Mouse (Mus musculus) hindbrain, postnatal 0 days (tissue): Measurements from ENCODE around the gene E030030I06Rik. TPM values are rescaled to one million over a fixed set of nuclear protein-coding genes. Genes with fewer than 3 reads are reported as not detected.
A peak's percentile ranks its signal among the peaks of the same experiment; 100 is the strongest.
"Not testable (repeated sequence)": the region's sequence is repeated elsewhere in the genome, so short reads cannot be mapped to it uniquely, and the experiment has no call there.

Experiments
- ATAC-seq: fragments of 200-750 bp; cut with Nextera tagmentation; 2 replicates; pipeline ENCODE4 v1.8.0; 2017; ENCODE audit warnings: mild to moderate bottlenecking, moderate TSS enrichment, moderate library complexity
- DNase-seq: peaks from one replicate; pipeline ENCODE4 v3.0.0-alpha.2; 2015; ENCODE audit warnings: low spot score
- H3K27ac ChIP-seq: fragments of 300-500 bp; sonication (generic); 2 replicates; pipeline ENCODE4 v1.5.1; 2014; ENCODE audit warnings: mild to moderate bottlenecking
- H3K27me3 ChIP-seq: fragments of 300-500 bp; sonication (generic); 2 replicates; pipeline ENCODE4 v1.6.1; 2014; ENCODE audit warnings: low read length, mixed read lengths; ENCODE audit not compliant: insufficient read depth
- H3K36me3 ChIP-seq: fragments of 300-500 bp; sonication (generic); 2 replicates; pipeline ENCODE4 v1.6.1; 2014; ENCODE audit warnings: low read length, mixed read lengths; ENCODE audit not compliant: insufficient read depth
- H3K4me1 ChIP-seq: fragments of 300-500 bp; sonication (generic); 2 replicates; pipeline ENCODE4 v1.6.1; 2014; ENCODE audit warnings: antibody characterized with exemption, low read length, mixed read lengths; ENCODE audit not compliant: insufficient read depth
- H3K4me2 ChIP-seq: fragments of 300-500 bp; sonication (generic); 2 replicates; pipeline ENCODE4 v1.6.1; 2014; ENCODE audit warnings: low read depth, mild to moderate bottlenecking, low read length, moderate library complexity, mixed read lengths
- H3K4me3 ChIP-seq: fragments of 300-500 bp; sonication (generic); 2 replicates; pipeline ENCODE4 v1.5.1; 2014; ENCODE audit warnings: low read length
- H3K9ac ChIP-seq: fragments of 300-500 bp; sonication (generic); replicated peaks from 2 replicates; pipeline ENCODE4 v1.6.1; 2014; ENCODE audit warnings: mild to moderate bottlenecking, low read length, moderate library complexity, mixed read lengths
- H3K9me3 ChIP-seq: fragments of 300-500 bp; sonication (generic); 2 replicates; pipeline ENCODE4 v1.6.1; 2016; ENCODE audit warnings: low read length, mixed read lengths
- CTCF ChIP-seq: IDR thresholded peaks from 2 replicates; pipeline ENCODE4 v1.5.1; 2016; ENCODE audit warnings: antibody characterized with exemption, control low read depth, low read depth
- WGBS: fragments of 180-500 bp; shearing (Covaris S2); extraction: QIAGEN DNeasy Blood & Tissue Kit; methylation state at CpG from one replicate; pipeline ENCODE4 v1.1.7; 2014; 5-methylcytosine and 5-hydroxymethylcytosine counted together
- polyA plus RNA-seq: library from polyadenylated mRNA; unstranded; fragments of >200 nt; fragmentation: Nextera tagmentation; extraction: Ambion mirVana; gene quantifications from 2 replicates; pipeline ENCODE4 v1.2.1, GENCODE M21; 2015
- total RNA-seq: library from RNA; depleted of rRNA; stranded (reverse); fragments of >200 nt; gene quantifications from 2 replicates; pipeline ENCODE4 v1.2.3, GENCODE M21; 2014; rRNA removed

Gene E030030I06Rik
- total RNA-seq (5.5 TPM in 1 of 2 replicates, not detected in the other), polyA plus RNA-seq (2.4 and 4.2 TPM in 2 replicates)

DNA sequence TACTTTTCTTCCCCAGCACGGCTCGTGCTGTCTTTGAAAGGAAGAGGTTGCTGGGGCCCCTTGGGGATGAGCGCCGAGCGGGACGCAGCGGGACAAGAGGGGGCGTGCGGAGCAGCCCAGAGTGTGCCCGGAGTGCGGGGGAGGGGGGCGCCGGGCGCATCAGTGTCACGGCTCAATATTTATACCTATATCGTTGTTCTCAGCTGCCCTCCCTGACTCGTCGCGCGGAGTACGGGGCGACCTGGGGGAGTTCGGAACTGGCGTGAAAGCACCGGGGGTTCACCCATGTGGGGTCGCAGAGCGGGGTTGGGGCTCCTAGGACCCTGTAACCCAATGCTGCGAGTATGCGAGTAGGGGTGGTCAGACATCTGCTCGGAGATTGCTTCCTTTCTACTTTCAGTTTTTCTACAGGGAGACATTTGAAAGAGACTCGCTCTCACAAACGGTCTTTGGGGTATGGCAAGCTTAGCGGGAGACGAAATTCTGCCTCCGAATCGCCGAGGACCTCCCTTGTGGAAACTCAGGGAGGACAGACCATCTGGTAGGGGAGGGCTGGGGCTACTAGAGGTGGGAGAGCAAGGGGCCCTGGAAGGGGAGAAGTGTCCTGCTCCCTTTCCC lies at the start of gene E030030I06Rik:
Gene E030030I06Rik, minus strand, starts transcription at position 198 of the 618 bp plus-strand sequence.
- H3K4me3 ChIP-seq, result peak within 1 kb of the TSS; percentile 52
- WGBS, result under 1% methylated on average over 36 of the region's 37 CpGs
- no peaks in the 10 kb centered on the region for H3K4me1 ChIP-seq
- TF ChIP-seq CTCF, result no peak
- peaks cover 15% of the 10 kb centered on the region for H3K27me3 ChIP-seq
- no peaks in the 10 kb centered on the region for H3K36me3 ChIP-seq
- peak within 1 kb of the TSS; percentile 85 for H3K4me2 ChIP-seq
- H3K27ac ChIP-seq, result no peak within 1 kb of the TSS
- ATAC-seq (0 out of 2 replicates have a peak, but pooled peaks have one; percentile 27), DNase-seq (no peak)
- no peaks in the 10 kb centered on the region for H3K9me3 ChIP-seq
- peak within 1 kb of the TSS; percentile 44; the same call in 1 of the 2 replicates for H3K9ac ChIP-seq

- H3K27me3 ChIP-seq, H3K36me3 ChIP-seq, H3K4me3 ChIP-seq, H3K27ac ChIP-seq, DNase-seq, H3K4me1 ChIP-seq, H3K9ac ChIP-seq, H3K9me3 ChIP-seq, H3K4me2 ChIP-seq: not testable (repeated sequence)
- 4% methylated on average over 6 of the region's 10 CpGs for WGBS
- peak; percentile 73 for ATAC-seq
Observed at GRCm38 (mm10) chr10:22191035-22191434, 42.0 kb upstream of the E030030I06Rik start.

GRCm38 (mm10) chr10:22176515-22176914 lies 27.4 kb upstream of the E030030I06Rik start:
- H3K27ac ChIP-seq, H3K4me2 ChIP-seq, H3K4me3 ChIP-seq, DNase-seq, H3K27me3 ChIP-seq, H3K9ac ChIP-seq, H3K36me3 ChIP-seq, H3K4me1 ChIP-seq, H3K9me3 ChIP-seq, ATAC-seq: not testable (repeated sequence)
- 92% methylated on average over 2 of the region's 2 CpGs for WGBS

DNA sequence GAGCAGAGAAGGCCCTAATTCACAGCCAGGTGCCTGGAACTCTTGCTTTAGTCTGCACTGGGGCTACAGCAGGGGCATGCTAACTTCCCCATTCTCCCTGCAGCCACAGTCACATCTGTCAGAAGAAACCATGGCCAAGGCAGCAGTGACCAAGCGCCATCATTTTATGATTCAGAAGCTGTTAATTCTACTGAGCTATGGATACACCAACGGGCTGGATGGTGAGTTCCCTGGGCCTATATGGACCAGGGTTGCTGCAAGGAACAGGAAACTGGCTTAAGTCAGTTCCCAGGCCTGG lies 25.1 kb upstream of the E030030I06Rik start:
- H3K9ac ChIP-seq, ATAC-seq, H3K4me2 ChIP-seq, H3K27ac ChIP-seq, DNase-seq, H3K9me3 ChIP-seq, H3K4me3 ChIP-seq, H3K27me3 ChIP-seq, H3K4me1 ChIP-seq, H3K36me3 ChIP-seq: not testable (repeated sequence)
- WGBS, result 90% methylated on average over 2 of the region's 2 CpGs

DNA sequence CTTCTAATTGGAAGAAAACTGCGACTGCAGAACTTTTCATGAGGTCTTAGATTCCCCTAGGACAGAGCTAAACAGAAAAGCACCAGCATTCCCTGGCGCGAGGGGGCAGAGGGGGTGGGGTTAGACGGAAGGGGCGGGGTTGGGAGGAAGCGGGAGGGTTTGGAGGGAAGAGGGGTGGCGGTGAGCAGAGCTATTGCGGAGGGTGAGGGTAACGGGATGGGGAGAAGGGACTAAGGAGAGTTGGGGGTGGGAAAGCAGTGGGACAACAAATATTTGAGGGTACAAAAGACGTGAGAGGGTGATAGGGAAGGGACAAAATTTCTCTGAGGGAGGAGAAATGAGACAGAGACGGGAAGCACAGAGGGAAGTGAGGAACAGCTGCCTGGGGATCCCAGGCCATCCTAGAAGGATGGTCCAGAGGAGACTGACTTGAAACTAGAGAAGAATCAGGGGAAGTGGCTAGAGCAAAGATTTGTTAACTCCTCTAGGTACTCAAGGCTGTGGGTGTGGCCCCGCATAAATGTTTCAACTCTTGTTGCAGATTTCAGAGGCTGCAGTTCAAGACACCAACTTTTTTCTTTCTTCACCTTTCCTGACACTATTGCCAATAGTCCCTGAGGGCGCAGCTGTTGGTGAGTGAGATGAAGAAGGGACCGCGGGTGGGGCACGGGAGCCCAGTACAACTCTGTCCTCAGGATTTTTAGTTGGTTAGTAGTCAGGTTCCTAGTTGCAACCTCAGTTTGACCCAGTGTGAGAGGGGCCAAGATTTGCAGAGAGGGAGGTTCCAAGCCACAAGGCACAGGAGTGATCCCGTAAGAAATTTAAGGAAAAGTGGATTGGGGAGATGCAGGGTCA lies 24.5 kb upstream of the E030030I06Rik start:
- H3K36me3 ChIP-seq, H3K4me1 ChIP-seq, H3K4me2 ChIP-seq, H3K9ac ChIP-seq, H3K27me3 ChIP-seq, DNase-seq, H3K9me3 ChIP-seq, H3K4me3 ChIP-seq, H3K27ac ChIP-seq, ATAC-seq: not testable (repeated sequence)
- WGBS, result 15% methylated on average over 12 of the region's 17 CpGs

DNA sequence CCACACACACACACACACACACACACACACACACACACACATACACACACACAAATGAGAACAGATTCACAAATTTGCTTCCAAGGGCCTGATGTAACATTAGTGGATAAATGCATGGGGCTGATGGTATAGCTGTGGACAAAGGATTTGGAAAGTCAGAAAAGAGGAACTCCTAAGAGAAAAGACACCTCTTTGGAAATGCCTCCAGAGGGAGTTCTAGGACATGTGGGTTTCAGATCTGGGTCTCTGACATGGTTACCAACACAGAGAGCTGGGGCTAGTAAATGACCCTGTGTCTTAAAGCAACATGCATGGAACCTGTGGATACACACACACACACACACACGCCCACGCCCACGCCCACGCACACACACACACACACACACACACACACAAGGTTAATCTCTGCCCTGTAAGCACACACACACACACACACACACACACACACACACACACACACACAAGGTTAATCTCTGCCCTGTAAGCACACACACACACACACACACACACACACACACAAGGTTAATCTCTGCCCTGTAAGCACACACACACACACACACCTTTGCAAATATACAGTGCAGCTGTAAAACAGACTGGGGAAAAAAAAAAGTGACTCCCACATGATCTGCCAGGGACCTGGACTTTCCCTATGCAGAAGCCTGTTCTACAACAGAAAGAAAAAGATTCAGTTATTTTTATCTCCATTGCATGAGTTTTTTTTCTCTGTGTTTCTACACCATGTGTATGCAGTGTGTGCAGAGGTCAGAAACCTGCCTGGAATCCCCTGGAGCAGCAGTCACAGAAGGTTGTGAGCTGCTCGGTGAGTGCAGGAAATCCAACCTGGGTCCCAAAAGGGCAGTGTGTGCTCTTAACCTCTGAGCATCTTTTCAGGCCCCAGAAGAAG lies 23.6 kb upstream of the E030030I06Rik start:
- 70% methylated on average over 4 of the region's 5 CpGs for WGBS

GRCm38 (mm10) chr10:22169116-22169515 lies 20.0 kb upstream of the E030030I06Rik start:
- ATAC-seq, H3K9ac ChIP-seq: not testable (repeated sequence)

More for the DNA sequence above, 23.6 kb upstream of the E030030I06Rik start:
- ATAC-seq, H3K27ac ChIP-seq, H3K4me3 ChIP-seq, H3K4me2 ChIP-seq, DNase-seq, H3K27me3 ChIP-seq, H3K9me3 ChIP-seq, H3K36me3 ChIP-seq, H3K9ac ChIP-seq, H3K4me1 ChIP-seq: not testable (repeated sequence)

DNA sequence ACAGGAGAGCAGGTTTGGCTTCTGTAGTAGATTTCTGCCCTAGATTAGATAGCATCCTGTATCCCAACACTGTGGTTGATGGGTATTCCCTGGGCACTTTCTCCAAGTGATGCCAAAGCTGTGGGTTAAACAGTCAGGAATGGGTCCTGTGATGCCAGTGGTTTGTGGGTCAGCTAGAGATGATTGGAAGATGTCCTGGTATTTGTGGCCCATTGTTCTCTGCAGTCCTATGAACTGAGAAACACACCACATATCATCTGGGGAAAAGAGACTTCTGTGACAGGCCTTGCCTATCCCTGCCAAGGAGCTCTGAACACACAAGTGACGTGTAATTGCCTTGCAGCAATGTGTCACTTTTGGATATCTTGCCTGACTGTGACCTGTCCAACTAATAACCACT lies 18.0 kb upstream of the E030030I06Rik start:
- not testable (repeated sequence) for H3K27me3 ChIP-seq, H3K9me3 ChIP-seq, H3K4me1 ChIP-seq, H3K4me3 ChIP-seq, DNase-seq, H3K9ac ChIP-seq, H3K27ac ChIP-seq, H3K36me3 ChIP-seq, ATAC-seq, H3K4me2 ChIP-seq
- WGBS, result 75% methylated on average over 1 of the region's 1 CpGs

More at GRCm38 (mm10) chr10:22169116-22169515, 20.0 kb upstream of the E030030I06Rik start:
- not testable (repeated sequence) for H3K4me2 ChIP-seq, H3K4me1 ChIP-seq, DNase-seq, H3K27me3 ChIP-seq, H3K9me3 ChIP-seq, H3K27ac ChIP-seq, H3K36me3 ChIP-seq, H3K4me3 ChIP-seq

GRCm38 (mm10) chr10:22166025-22166424 lies 17.0 kb upstream of the E030030I06Rik start:
- DNase-seq, H3K4me2 ChIP-seq, H3K27ac ChIP-seq, H3K9me3 ChIP-seq, H3K27me3 ChIP-seq, H3K4me1 ChIP-seq, H3K4me3 ChIP-seq, H3K9ac ChIP-seq, H3K36me3 ChIP-seq, ATAC-seq: not testable (repeated sequence)
- 61% methylated on average over 2 of the region's 2 CpGs for WGBS
